Mouse (Mus musculus) mouse embryonic stem cell (cell line): ENCODE measurements around the gene Scgb1a1.
"Not testable (repeated sequence)": the region's sequence is repeated elsewhere in the genome, so short reads cannot be mapped to it uniquely, and the experiment has no call there.

ENCODE experiments used
- in situ Hi-C, 2 experiments: fragments of 300-500 bp; cut with MboI; formaldehyde crosslinking; loops; 1 replicate in 1 of 2; 3 replicates in 1 of 2; pipeline ENCODE4 v1.14.3; 2019 to 2020; ENCODE audit warnings: low sequenced_read_pairs in 2 of 2, low pct_unique_long_range_greater_than_20kb in 1 of 2, mixed read lengths in 1 of 2; ENCODE audit not compliant: unreplicated experiment in 1 of 2

The Scgb1a1 gene

DNA sequence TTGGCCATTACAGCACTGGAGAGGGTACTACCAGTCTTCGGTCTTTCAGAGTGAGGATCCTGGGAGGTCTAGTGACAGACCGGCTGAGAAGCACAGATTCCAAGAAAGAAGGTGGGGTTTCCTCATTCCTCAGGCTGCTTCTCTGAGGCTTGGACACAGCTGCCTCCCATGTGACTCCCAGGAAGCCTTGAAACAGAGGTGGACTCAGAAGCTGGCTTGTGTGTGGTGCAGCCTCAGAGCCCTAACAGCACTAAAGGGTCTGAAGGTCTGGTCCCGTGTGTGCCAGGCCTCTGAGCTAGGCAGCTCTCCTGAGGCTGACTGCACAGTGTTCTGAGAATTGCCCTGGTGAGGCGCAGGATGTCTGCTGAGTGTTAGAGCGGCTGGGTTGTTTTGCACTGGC is 18.3 kb upstream of the Scgb1a1 start:
- in situ Hi-C loops = no loop called here

DNA sequence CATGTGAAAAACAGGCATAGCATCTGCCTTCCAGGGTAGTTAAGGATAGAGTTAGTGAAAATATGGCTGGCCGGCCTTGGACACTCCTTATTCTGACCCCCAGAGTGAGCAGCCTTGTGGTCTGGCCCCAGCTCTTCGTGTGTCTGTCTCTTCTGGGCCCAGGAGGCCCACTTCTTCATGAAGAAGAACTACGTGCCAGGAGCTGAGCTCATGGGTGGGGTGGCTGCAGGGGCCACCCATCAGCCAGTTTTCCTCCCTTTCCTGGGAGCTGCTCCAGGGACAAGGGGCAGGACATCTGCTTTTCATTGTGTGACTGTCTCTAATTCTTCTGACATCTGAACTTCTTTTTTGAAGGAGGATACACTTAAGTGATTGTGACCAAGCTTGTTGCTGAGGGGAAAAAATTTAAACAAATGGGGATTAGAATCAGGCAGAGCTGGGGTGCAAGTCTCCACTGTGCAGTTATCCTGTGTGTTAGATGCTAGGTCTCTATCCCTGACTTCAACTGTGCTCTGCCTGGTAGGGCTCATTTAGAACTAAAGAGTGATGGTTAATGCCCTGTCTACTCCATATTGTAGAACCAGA is 17.4 kb upstream of the Scgb1a1 start:
- in situ Hi-C loops = no loop called here

DNA sequence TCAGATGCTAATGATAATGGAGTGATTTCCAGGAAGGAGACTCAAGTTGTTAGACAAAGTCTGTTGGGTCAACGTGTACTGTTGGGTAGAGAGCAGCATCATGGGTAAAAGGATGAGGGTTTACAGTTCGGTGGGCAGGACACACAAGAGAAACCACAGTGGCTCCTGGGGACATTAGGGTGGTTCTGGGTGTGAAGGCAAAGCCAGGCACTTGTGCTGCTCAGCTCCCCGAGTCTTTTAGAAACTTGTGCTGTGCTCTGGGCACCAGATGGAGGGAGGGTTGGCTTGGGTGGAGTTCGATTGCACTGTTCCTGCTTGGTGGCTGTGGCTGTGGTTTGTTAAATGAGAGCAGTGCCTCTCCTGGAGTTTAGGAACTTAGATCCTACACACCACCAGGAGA is 16.2 kb upstream of the Scgb1a1 start:
- in situ Hi-C loops = no loop called here

DNA sequence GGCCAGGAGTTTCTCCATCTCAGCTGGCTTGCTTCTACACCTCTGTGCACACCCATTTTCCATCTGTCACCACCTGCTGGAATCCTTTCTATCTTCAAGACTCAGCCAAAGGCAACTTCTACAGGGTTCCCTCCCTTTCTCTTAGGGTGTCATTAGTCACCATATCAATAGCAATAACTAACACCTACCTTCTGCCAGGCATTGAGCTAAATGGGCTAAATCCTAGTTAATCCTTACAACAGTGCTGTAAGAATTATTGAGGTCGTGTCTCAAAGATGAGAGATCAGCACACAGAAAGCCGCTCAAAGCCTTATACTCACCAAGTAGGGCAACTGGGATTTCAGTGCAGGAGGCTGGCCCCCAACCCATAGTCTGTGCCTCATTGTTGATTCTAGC is 13.3 kb upstream of the Scgb1a1 start:
- in situ Hi-C loops = no loop called here

DNA sequence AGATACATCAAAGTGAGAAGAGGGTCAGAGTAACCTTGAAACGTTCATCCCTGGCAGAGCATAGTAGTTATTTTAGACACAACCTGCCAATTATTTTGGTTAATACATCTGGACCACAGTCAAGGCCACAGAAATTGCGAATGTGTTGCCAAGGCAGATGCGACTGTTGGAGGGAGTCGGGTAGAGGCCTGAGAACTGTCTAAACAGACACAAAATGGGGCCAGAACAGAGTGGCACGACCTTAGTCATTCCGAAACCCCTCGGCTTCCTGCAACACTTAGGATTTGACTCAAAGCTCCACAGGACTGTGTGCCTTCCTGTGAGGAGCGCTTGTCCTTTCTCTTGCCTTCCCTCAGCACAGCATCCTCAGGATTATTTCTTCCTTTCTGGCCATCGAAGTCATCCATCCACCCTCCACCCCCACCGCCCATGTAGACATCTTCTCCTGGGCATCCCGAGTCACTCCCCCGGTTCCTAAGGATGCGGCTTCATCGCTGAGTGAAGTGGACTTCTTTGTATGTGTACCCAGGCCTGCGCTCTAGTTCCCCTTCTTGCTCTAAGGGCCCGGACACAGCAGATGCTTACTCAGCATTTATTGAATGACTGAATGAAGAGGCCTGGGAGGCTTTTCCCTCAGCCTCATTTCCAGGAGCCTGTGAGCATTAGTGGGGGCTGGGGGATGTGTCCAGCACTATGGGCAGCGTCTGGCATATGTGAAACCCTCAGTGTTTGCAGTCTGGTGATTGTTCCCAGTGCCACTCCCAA is 12.7 kb upstream of the Scgb1a1 start:
- in situ Hi-C loops = no loop called here

DNA sequence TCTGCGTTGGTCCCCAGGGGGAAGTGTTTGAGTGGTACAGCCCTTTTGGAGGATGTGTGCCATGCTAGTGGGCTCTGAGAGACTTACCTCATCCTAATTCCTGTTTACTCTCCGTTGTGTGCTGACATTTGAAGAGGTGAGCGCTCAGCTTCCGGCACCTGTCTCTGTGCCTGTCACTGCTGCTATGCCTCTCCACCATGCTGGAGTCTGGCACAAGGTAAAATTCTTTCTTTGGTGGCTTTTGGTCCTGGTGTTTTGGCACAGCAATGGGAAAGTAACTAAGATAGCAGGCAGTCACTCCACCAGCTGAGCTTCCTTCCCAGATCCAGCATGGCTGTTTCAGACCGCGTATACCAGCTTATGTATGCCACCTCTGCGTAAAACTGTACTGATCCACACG is 12.0 kb upstream of the Scgb1a1 start:
- in situ Hi-C loops = no loop called here

DNA sequence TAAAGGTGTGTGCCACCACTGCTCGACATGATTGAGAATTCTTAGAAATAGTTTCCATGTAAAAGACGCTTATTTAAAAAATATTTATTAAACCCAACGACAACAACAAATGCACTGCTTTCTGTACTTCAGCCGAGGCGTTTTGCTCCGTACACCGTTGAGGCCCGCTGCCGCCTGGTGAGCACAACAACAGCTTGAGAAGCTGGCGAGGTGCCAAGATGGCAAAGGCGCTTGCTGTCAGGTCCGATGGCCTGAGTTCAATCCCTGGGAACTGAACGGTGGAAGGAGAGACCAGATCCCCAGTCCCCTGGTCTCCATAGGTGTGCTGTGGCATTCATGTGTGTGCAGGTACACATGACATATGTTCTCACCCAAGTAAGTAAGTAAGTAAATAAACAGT is 9.7 kb upstream of the Scgb1a1 start:
- in situ Hi-C loops = no loop called here

DNA sequence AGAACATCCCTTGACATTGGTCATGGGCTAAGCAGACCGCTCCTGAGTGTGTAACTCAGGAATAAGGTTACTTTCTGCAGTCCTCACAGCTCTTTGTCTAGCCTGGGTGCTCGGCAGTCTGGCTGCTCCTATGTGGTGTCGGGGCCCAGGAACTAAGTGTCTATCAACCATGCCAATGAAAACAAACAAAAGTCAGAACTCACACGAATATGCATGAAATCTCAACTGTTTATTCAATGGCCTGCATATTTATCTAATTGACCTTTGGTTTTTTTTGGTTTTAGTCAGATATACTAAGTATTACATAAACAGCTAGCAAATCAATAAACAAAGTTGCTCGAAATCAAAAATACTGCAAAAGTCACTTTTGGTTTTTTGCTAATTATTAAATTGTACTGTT is 7.4 kb upstream of the Scgb1a1 start:
- in situ Hi-C loops = no loop called here

DNA sequence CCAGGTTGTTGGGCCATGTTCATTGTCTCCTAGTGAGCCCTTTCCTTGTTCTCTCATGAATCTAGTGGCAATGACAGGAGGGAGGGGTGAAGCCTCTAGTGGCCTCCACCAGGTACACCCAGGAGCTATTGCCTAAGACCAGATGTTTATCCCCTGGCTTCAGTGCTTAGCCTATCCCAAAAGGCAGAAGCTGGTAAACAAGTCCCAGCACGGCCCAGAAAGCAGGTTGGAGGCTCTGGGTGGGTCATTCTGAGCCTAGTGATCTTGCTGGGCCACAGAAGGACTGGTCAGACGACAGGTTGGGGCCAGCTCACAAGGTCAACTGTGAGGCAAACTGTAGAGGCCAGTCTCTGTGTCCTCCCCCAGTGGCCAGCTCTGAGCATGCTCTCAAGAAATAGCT is 3.0 kb upstream of the Scgb1a1 start:
- in situ Hi-C loops = no loop called here

DNA sequence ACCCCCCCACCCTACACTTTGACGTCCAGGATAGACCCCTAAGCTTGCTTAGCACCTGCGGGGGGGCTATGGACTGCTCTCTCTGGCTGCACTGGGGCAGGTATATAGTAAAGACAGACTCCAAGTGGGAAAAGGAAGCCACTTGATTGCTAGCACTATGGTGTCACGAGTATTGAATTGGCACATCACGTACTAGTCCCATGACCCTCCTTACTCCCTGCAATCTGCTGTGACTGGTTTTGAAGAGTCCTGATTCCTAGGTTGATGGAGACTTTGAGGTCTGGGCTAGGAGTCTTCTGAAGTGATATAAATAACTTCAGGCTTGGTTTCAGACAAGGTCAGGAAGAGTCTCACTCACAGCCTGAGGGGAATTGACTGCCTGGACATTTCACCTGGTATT is 2.4 kb upstream of the Scgb1a1 start:
- in situ Hi-C loops = no loop called here

DNA sequence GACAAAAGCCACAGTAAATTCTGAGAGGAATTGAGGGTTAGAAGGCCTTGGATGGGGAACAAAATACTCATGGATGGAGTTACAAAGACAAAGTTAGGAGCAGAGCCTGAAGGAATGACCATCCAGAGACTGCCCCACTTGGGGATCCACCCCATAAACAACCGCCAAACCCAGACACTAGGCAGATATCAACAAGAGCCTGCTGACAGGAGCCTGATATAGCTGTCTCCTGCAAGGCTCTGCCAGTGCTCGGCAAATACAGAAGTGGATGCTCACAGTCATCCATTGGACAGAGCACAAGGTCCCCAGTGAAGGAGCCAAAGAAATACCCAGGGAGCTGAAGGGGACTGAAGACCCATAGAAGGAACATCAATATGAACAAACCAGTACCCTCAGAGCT is 3.9 kb downstream of the Scgb1a1 start:
- in situ Hi-C loops = not testable (repeated sequence)

DNA sequence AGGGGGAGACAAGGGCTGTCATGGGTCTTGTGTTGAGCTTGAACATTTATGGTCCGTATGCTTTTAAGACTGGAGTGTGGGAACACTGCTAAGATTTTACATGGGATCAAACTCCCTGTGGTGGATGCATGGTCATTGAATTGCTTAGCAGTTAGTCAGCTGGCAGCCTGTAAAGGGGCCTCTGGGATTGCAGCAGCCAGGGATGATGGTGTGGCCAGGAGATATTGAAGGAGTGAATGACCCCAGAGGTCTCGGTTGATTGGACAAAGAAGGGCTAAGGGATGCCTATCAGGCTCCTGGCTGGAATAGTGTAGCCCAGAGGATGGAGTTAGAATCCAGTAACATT is 4.8 kb downstream of the Scgb1a1 start:
- in situ Hi-C loops = no loop called here

DNA sequence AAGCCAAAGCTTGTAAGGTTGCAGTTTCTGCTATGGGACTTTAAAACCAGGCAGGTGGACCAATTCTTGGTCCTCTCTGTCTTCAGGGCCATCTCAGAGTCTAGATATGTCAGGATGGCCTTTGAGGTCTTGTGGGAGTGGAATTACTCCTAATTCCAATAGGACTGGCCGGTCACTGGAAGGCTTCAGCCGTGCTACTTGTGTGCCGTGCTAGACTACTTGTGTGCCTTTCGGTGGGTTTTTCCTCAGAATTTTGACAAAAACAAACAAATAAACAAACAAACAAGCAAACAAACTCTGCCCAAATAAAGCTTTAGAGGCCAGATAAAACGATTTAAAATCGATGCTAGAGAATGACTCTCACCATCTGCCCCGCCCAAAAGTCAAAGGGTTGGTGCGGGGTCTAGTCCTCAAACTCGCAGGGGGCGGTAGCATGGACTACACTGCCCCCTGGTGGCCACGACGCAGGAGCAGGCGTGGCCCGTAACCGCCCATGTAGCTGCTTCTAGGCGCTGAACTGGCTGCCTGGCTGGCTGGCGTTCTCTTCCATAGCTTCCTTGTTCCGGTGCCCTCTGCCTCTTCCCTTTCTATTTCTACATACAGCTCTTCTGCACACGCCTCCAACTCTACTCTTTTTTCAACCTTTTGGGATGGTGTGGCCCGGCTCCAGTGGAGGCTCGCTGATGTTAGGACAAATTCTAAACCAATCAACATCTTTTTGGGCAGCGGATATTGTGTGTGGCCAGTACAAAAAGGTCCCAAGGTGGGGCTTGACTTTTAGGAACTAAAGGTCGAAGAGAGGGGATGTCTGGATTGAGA is 5.4 kb downstream of the Scgb1a1 start:
- in situ Hi-C loops = no loop called here

DNA sequence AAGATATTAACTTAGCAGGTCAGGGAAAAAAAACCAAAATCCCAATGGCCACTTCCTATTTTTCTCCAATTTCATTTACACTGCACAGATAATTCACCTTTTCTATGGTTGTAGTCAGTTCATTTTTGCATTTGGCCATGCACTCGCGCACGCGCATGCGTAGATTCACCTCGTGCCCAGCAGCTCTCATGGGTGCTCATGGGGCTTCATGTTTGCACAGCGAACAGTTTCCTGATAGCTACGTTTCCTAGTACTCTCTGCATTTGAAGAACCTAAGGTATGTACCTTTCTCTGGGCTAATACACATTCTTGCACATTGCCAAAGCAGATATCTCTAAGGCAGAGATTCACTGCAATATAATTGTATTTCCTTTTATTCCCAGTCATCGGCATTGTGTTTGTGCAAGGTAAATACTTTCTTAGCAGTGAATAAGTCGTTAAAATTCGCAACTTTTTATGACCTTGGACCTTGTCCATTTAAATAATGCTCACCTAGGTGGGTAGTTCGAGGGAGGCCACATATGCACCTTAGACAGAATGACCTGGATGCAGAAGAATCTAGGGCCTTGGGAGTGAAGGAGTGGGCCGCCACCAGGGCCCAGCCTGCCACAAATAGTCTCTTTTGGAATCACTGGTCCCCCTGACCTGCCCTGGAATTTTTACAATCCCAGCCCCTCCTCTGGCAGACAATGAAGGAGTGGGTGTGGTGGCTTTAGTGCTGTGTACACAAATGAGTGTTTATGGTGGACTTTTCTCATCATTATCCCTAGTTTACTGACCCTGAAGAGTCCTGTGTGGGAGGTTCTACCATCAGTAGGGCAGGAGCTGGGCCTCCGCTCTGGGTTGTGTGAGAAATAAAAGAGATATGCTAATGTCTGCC is 6.2 kb downstream of the Scgb1a1 start:
- in situ Hi-C loops = no loop called here

DNA sequence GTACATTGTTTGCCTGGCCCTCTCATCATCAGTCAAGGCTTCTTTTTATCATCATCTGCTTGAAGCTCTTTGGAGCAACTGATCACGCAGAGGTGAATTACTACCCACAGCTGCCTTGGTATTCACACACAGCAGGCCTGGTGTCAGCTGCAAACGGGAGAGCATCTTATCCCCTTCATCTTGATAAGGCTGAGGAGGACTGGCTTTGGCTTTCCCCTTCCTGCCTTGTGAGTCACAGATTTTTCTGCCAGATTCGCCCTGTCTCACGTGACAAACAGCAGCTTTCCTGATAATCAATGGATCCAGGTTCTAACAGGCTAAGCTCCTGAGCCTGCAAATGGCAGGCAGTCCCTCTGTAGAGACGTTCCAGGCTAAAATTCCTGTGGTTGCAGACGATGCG is 7.8 kb downstream of the Scgb1a1 start:
- in situ Hi-C loops = loop anchor here (5.0 kb wide), 2 partner anchors 88 to 98 kb away; no protein-coding TSS in a partner anchor

DNA sequence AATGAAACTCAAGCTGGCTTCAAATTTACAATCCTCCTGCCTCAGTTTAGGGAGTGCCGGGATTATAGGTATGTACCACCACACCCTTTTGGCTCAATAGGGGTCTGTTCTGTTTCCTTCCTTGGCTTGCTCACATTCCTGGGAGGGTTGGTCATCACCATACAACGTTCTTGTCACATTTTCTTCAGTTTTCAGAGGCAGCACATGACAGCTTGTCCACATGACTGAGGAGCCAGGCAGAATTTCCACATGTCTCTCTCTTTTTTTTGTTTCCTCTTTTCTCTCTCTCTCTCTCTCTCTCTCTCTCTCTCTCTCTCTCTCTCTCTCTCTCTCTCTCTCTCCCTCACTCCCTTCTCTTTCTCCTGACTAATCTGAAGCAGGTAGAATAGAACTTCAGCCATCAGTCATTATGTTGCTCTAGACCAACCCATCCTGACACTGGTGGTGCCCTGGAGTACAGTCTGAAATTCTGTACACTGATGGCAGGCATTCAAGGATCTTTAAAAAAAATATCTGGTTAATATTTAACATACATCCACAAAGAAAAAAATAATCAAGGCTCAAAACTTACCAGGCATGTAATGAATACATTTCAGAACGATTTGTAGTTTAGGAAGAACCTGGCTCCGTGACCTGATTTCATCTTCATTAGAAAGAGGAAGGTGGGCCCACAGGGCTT is 10.6 kb downstream of the Scgb1a1 start:
- in situ Hi-C loops = loop anchor here (5.0 kb wide), 2 partner anchors 85 to 95 kb away; no protein-coding TSS in a partner anchor

DNA sequence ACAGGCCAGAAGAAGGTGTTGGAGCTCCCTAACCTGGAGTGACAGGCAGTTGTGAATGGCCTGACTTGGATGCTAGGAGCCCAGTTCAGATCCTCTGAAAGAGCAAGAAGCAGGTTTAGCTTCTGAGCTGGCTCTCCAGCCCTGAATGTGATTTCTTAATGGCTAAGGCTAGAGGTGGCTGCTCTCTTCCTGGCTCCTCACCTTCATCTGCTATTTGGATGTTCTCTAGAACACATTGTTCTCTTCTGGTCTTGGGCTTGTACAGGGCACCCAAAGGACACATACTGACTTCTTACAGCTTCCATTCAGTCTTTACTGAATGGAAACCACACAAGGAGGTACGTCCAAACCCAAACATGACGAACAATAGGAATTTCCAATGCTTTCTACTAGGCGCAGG is 11.7 kb downstream of the Scgb1a1 start:
- in situ Hi-C loops = loop anchor here (5.0 kb wide), 2 partner anchors 84 to 94 kb away; no protein-coding TSS in a partner anchor

DNA sequence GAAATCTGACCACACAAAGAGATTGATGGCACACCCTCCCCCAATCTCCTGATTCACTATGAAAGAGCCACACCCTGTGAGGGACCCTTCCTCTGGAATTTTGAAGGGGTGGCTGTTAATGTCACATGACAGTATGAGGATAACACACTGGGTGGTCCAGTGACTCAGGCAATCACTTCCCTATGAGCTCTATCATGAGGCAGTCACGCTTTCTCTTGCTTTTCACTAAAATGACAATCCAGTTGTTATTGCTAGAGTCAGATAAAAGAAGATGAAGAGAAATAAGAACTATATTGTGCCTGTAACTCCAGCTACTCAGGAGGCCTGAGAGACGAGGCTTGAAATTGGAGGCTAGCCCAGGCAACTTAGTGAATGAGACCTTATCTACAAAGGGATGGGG is 12.2 kb downstream of the Scgb1a1 start:
- in situ Hi-C loops = loop anchor here (5.0 kb wide), 2 partner anchors 83 to 93 kb away; no protein-coding TSS in a partner anchor
